Mouse (Mus musculus) ES-Bruce4 (cell line): ENCODE measurements around the gene Cela2a. TPM values are rescaled to one million over a fixed set of nuclear protein-coding genes. Genes with fewer than 3 reads are reported as not detected.
A peak's percentile ranks its signal among the peaks of the same experiment; 100 is the strongest.

Experiments
- H3K27ac ChIP-seq: 2 replicates; pipeline ENCODE4 v1.5.1; 2012; ENCODE audit warnings: low read length, inconsistent platforms; ENCODE audit not compliant: insufficient read depth
- H3K27me3 ChIP-seq: 2 replicates; pipeline ENCODE4 v1.6.1; 2012; ENCODE audit warnings: mild to moderate bottlenecking, low read length, inconsistent platforms; ENCODE audit not compliant: control insufficient read depth, poor library complexity, insufficient read depth, severe bottlenecking
- H3K36me3 ChIP-seq: 2 replicates; pipeline ENCODE4 v1.6.1; 2012; ENCODE audit warnings: inconsistent platforms, mild to moderate bottlenecking, low read length, moderate library complexity; ENCODE audit not compliant: control insufficient read depth, poor library complexity, insufficient read depth, severe bottlenecking
- H3K4me1 ChIP-seq: one replicate; pipeline ENCODE4 v1.8.1; 2011; ENCODE audit warnings: low read length; ENCODE audit not compliant: control insufficient read depth, insufficient read depth
- H3K4me3 ChIP-seq: 2 replicates; pipeline ENCODE4 v1.5.1; 2011; ENCODE audit warnings: low read depth, mild to moderate bottlenecking, low read length
- H3K9ac ChIP-seq: 2 replicates; pipeline ENCODE4 v1.6.1; 2012; ENCODE audit warnings: low read depth, mild to moderate bottlenecking, inconsistent platforms; ENCODE audit not compliant: poor library complexity, severe bottlenecking
- H3K9me3 ChIP-seq: replicated peaks from 2 replicates; pipeline ENCODE4 v1.6.1; 2012; ENCODE audit warnings: mild to moderate bottlenecking, low read length, inconsistent platforms; ENCODE audit not compliant: control insufficient read depth, poor library complexity, insufficient read depth, severe bottlenecking
- CTCF ChIP-seq: IDR thresholded peaks from one replicate; pipeline ENCODE4 v1.8.1; 2011; ENCODE audit warnings: low read depth, low read length
- EP300 ChIP-seq: IDR thresholded peaks from 2 replicates; pipeline ENCODE4 v1.6.1; 2011; ENCODE audit warnings: low read depth, low read length; ENCODE audit not compliant: insufficient read depth
- POLR2A ChIP-seq: IDR thresholded peaks from one replicate; pipeline ENCODE4 v1.8.1; 2011; ENCODE audit warnings: low read length; ENCODE audit not compliant: insufficient read depth
- polyA plus RNA-seq: library from polyadenylated mRNA; stranded (reverse); fragments of >200 nt; gene quantifications from 2 replicates; pipeline ENCODE4 v1.2.4, GENCODE M21; 2011; ENCODE audit warnings: low read depth; ENCODE audit not compliant: missing spikeins, insufficient read depth, insufficient read length

Cela2a gene
- polyA plus RNA-seq, 1 experiment: not detected

DNA sequence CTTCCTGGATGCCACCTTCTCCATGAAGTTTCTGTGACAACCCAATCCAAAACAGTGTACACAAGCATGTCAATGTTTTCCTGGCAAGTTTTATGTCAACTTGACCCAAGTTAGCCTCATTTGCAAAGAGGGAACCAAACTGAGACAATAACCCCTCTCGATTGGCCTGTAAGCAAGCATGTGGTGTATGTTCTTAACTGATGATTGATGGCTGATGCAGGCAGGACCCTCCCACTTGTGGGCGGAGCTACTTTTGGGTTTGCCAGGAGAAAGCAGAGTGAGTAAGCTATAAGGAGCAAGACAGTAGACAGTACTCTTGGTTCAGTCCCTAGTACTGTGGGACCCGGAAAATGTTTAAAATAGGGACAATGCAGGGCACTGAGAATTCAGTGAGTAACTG, 3.0 kb downstream of the Cela2a start:
- no peak overlapping the region for H3K9ac ChIP-seq
- no peak overlapping the region for H3K27ac ChIP-seq
- TF ChIP-seq CTCF (no peak), EP300 (no peak), POLR2A (no peak)
- H3K9me3 ChIP-seq: no peaks in the 10 kb centered on the region
- no peaks in the 10 kb centered on the region for H3K27me3 ChIP-seq
- no peaks in the 10 kb centered on the region for H3K36me3 ChIP-seq
- no peaks in the 10 kb centered on the region for H3K4me1 ChIP-seq
- no peak overlapping the region for H3K4me3 ChIP-seq

DNA sequence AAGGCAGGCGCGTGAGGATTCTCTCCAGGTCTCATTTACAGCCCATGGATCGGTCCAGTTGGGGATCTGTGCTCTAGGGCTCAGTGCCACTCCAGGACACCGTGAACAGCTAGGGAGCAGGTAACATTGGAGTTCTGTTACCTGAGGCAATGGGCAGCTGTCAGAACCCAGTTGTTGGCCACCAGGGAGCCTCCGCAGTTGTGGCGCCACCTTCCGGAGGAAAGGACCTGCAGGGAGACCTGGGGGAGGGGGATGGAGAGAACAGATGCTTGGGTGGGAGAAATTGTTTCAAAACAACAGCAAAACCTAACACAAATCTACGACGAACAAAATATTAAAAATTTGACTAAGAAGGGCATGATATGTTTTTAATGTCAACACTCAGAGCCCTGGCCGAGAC, 3.9 kb downstream of the Cela2a start:
- Histone ChIP-seq H3K27ac (no peak overlapping the region), H3K4me1 (no peaks in the 10 kb centered on the region), H3K27me3 (no peaks in the 10 kb centered on the region), H3K9ac (no peak overlapping the region), H3K9me3 (no peaks in the 10 kb centered on the region), H3K36me3 (no peaks in the 10 kb centered on the region), H3K4me3 (peak overlapping the region; percentile 5; the same call in 1 of the 2 replicates)
- TF ChIP-seq POLR2A (no peak), CTCF (peak; percentile 85), EP300 (no peak)

DNA sequence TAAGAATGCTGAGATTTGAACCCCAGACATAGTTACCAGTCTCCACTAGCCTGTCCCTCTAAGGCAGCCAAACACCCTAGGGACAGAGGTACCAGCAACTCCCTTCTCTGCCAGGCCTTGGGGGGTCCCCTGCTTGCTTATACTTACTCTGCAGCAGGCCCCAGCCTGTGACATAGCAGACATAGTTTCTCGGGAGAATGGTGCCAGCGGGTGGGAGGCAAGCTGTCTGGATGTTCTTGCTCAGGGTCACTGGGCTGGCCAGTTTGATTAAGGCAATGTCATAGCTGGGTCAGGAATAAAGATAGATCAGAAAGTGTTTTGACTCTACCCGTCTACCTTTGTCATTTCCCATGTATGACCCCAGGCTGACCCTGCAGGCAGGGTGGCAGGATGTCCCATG, 4.8 kb downstream of the Cela2a start:
- no peaks in the 10 kb centered on the region for H3K27me3 ChIP-seq
- no peaks in the 10 kb centered on the region for H3K36me3 ChIP-seq
- no peak overlapping the region for H3K9ac ChIP-seq
- H3K27ac ChIP-seq: no peak overlapping the region
- TF ChIP-seq EP300 (no peak), POLR2A (no peak), CTCF (no peak)
- no peaks in the 10 kb centered on the region for H3K9me3 ChIP-seq
- no peak overlapping the region for H3K4me3 ChIP-seq
- no peaks in the 10 kb centered on the region for H3K4me1 ChIP-seq

DNA sequence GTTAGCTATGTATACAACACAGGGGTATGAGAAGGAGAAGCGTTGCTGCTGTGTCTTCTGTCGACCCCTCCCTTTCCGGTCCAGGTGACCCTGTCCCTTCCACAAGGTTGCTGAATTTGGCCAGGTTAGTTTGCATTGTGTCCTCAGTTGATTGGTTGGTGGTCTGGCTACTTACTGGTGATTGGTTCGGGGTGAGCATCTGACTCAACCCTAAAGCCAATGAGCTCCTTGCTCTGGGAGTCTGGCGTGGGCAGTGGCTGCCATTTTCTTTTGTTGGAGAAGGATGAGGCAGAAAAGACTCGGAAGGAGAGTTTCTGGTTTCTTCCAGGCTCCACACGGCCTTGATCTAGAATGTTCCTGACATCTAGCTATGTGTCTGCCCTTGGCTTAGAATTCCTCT, 6.6 kb downstream of the Cela2a start:
- H3K9ac ChIP-seq: no peak overlapping the region

DNA sequence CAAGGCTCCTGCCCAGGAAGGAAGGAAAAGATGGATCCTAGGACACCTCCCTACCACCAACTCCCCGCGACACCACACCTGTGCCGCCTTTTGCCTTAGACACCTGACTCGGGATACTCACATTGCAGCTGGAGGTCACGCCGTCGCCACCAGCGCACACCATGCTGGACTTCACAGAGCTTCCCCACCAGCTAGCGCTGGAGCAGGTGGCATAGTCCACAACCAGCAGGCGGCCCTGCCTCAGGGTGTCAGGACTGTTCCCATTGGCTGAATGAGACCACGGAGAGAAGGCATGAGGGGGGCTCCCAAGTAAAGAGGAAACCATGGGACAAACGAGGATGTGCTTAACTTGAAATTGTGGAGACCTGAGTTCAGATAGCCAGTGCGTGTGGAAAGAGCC, 7.1 kb downstream of the Cela2a start:
- no peak for TF ChIP-seq CTCF
- no peak for TF ChIP-seq POLR2A
- TF ChIP-seq EP300: no peak
- H3K4me3 ChIP-seq: no peak overlapping the region
- no peaks in the 10 kb centered on the region for H3K36me3 ChIP-seq
- no peaks in the 10 kb centered on the region for H3K9me3 ChIP-seq
- H3K9ac ChIP-seq: no peak overlapping the region
- no peaks in the 10 kb centered on the region for H3K4me1 ChIP-seq
- H3K27ac ChIP-seq: no peak overlapping the region
- no peaks in the 10 kb centered on the region for H3K27me3 ChIP-seq

More for the DNA sequence above, 6.6 kb downstream of the Cela2a start:
- Histone ChIP-seq H3K4me1 (no peaks in the 10 kb centered on the region), H3K36me3 (no peaks in the 10 kb centered on the region), H3K27ac (no peak overlapping the region), H3K4me3 (no peak overlapping the region), H3K9me3 (no peaks in the 10 kb centered on the region), H3K27me3 (no peaks in the 10 kb centered on the region)
- TF ChIP-seq POLR2A: no peak
- TF ChIP-seq CTCF: no peak
- no peak for TF ChIP-seq EP300

DNA sequence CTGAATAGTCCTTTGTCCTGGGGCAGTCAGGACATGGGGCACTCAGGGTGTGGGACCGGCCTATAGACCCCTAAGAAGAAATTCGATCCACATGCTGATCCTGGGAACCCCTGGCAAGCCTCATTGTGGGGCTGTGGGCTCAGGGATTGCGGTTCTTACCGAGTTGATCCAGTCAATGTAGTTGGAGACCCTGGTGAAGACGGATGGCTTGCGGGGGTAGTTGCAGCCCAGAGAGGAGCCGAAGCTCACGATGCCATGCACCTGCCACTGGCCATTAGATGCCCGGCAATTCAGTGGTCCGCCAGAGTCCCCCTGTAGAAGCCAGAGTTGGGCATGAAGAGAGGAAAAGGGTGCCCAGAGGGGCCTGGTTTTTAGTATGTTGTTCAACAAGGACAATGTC, 8.3 kb downstream of the Cela2a start:
- TF ChIP-seq EP300 (no peak), CTCF (no peak), POLR2A (no peak)
- Histone ChIP-seq H3K27ac (no peak overlapping the region), H3K27me3 (no peaks in the 10 kb centered on the region), H3K36me3 (no peaks in the 10 kb centered on the region), H3K4me1 (no peaks in the 10 kb centered on the region), H3K9ac (no peak overlapping the region), H3K4me3 (no peak overlapping the region), H3K9me3 (no peaks in the 10 kb centered on the region)
